Mouse (Mus musculus) C2C12 (cell line): Measurements from ENCODE around the gene Selenoh.

Experiments used
- CTCF ChIP-seq: IDR thresholded peaks from one replicate; pipeline ENCODE4 v1.5.1; 2011; ENCODE audit not compliant: control insufficient read depth, insufficient read depth, insufficient read length
- MAX ChIP-seq: IDR thresholded peaks from one replicate; pipeline ENCODE4 v1.6.1; 2011; ENCODE audit warnings: mild to moderate bottlenecking, control low read depth
- MYOD1 ChIP-seq: IDR thresholded peaks from one replicate; pipeline ENCODE4 v1.6.1; 2011; ENCODE audit warnings: low read depth; ENCODE audit not compliant: control insufficient read depth, insufficient read length
- USF1 ChIP-seq: IDR thresholded peaks from one replicate; pipeline ENCODE4 v1.6.1; 2011; ENCODE audit warnings: low read depth, mild to moderate bottlenecking, control low read depth, moderate library complexity

GRCm38 (mm10) chr2:84717357-84717756 is 46.8 kb upstream of the Selenoh start:
- TF ChIP-seq CTCF (no peak), MYOD1 (no peak), MAX (no peak), USF1 (no peak)
